Mouse (Mus musculus): ENCODE results near the gene Mgrn1.
A peak's percentile ranks its signal among the peaks of the same experiment; 100 is the strongest.

The Mgrn1 gene

DNA sequence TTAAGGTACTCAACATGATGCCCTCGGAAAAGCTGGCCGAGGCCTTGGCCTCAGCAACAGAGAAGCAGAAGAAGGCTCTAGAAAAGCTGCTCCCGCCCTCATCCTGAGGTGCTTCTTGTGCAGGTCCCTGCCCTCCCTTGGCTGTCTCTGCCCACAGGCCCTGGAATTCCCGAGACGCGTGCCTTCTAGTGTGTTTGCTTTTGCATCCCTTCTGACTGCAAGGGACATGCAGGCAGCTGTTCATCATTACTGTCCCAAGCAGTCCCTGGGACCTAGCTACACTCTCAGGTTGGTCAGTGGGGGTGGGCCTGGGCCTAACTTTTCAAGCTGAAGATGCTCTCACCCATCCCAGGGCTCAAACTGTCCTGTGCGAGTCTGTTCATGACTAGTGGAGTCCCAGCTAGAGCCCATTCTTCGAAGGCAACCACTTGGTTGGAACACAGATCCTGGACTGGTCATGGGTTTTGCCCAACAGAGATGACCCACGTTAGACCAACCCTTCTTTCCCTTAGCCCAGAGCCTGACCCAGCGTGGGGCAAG lies 54.3 kb downstream of the Mgrn1 start:
- DNase-seq (ENCODE audit: low read depth) = no peak

DNA sequence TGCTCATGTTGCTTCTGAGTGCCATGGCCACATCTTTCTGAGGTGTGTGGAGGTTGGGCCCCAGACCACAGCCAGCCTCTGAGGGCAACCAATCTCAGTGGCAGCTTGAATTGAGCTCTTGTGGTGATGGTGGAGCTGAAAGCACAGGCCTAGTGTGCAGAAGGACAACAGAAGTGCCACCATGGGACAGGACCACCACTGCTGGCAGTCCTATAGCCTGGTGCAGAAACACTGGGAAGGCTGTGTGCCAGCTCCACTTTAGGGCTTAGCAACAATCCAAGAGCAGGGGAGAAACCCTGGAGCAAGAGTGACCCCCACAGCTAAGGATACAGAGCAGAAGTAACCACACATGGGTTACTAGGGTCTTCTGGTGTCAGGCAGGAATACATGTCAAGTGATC lies 55.0 kb downstream of the Mgrn1 start:
- no peak for DNase-seq (ENCODE audit: low read depth)

DNA sequence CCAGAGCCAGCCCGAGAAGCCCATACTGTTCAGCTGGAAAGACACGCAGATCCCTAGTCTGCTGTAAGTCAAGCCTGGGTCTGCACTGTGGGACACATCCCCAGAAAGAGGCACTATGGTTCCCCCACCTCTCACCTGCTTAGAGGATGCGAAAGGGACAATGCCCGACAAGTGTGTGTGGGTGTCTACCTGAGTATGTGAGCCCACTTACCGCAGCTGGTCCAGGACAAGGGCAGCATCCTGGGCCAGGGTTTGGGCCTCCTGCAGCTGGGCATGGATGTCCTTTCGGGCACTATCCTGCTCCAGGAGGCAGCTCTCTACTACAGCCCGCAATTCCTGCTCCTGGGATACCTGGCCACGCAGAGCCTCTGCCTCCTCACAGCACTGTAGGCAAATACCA lies 56.8 kb downstream of the Mgrn1 start:
- DNase-seq (ENCODE audit: low read depth) = no peak

DNA sequence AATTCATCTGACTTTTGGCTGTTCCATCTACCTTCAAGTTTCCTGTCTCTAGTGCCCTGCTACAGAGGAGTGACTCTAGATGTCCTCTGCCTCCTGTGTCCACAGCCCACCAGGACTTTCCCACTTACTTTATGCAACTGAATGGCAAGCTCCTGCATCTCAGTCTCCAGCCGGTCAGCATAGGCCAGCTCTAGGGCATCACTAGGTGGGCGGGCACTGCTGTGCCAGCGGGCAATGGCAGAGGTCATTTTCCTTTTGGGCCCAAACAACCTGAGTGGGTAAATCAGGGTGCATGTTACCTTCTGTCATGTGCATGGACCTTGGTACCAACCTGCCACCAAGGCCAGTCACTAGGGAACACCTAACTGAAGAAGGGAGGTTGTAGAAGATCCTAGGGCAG lies 57.4 kb downstream of the Mgrn1 start:
- no peak for DNase-seq (ENCODE audit: low read depth)

DNA sequence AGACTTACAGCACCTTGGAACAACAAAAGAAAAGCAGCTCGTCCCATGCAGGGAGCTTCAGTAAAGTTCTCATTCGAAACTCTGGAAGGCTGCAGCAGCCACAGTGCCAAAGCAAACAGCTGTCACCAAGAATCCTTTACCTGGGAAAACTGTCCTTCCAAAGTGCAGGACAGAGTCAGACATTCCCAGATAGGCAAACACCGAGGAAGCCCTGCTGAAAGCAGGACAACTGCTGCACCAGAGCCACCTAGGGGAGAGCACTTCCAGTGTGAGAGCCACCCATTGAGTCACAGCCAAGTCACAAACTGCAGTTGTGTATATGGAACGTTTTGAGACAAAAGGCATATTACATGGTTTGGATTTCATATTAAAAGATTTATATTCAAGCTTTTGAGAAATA lies 59.4 kb downstream of the Mgrn1 start:
- no peak for DNase-seq (ENCODE audit: low read depth)

DNA sequence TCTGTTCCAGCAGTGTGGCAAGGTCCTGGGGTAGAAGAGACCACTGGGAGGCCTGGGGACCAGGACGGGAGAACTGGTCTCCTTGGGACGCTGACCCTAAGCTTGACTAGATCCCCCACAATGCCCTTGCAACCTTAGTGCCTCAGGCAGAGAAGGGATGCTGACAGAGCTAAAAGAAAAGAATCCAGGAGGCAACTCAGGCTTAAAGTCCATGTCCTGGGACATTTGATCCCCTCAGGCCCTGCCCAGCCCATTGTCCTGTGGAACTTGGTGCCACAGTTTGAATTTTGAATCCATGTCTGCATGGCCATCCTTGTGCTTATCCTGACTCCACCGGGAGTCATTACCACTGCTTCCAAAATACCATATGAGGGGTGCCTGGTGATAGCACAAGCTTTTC lies 60.1 kb downstream of the Mgrn1 start:
- DNase-seq (ENCODE audit: low read depth) = no peak

DNA sequence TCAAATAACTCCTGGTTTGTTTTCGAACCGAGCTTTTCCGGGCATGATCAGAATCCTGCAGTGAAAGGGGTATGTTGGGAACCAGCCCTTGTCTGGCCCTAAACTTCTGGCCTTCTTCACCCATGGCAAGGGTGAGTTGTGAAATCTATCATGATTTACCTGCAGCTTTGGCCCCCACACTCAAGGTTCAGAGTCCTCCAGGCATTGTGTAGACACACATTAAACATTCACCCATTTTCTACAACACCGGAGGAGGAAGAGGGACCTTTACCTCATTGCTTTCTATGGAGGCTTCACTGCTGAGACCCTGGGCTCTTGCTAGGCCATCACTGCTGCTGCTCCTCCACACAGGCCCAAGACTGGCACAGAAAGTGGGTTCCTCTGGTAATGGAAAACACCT lies 61.3 kb downstream of the Mgrn1 start:
- no peak for DNase-seq (ENCODE audit: low read depth)

DNA sequence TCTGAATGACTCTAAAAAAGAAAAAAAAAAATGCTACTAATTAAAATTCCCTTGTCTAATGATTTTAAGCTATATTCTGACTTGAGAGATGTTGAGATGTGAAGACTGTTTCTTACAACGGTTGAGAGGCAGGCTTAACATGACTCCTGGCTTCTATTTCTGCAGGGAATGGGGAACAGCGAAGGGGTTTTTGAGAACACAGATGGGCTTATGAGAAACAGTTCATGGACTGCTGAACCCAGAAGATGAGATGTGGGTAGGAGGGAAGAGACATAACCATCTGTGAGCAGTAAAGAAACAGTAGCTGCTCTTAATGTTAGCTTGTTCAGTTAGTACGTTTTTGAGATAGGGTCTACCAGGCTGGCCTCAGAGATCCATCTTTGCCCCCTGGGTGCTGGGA lies 70.6 kb downstream of the Mgrn1 start:
- no peak for DNase-seq (ENCODE audit: low read depth)

DNA sequence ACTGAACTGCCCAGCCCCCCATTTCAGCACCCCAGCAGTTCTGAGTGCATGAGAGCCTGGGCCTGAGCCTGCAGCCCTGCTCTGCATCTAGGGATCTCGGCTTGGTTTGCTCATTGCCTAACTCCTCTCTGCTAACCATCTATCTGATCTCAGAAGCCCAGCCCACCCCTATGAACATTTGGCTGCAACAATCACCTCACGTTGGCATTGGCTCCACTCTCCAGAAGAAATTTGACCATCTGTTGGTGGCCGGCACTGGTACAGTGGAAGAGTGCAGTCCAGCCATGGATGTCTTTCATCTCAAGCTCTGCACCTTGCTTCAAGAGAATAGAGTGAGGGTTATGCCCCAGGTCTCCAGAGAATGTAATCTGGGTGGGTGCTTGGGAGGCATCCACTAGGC lies 71.4 kb downstream of the Mgrn1 start:
- DNase-seq (ENCODE audit: low read depth) = no peak

DNA sequence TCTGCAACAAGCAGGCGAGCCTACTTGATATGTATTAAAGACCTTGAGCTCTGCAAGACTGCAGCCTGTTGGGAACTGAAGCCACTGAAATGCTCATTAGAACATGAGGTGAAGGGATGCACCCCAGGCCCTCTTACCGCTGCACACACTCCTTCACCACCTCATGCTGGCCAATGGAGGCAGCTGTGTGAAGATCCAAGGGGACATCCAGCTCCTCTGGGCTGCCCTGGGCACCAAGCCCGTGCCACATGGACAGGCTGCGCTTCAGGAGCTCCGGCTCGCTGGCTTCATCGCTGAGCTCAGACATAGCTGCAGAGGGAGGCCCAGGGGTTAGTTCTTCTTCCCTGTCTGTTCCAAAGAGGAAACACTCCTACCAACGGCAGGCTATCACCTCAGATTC lies 74.2 kb downstream of the Mgrn1 start:
- no peak for DNase-seq (ENCODE audit: low read depth)

DNA sequence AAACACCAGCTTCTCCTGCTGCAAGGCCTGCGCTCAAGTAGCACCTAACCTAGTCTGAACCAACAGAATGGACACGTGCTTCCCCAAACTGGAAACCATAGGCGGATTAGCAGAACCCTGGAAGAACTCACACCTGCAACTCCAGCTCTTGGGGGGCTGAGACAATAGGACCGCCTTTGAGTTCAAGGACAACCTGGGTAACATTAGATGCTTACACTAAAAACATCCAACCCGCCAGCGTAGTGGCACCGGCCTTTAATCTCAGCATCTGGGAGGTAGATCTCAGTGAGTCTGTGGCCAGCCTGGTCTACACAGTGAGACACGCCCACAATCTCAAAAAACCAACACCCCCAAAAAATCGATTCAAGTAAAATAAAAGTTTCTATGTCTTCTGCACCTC lies 77.3 kb downstream of the Mgrn1 start:
- no peak for DNase-seq (ENCODE audit: low read depth)

DNA sequence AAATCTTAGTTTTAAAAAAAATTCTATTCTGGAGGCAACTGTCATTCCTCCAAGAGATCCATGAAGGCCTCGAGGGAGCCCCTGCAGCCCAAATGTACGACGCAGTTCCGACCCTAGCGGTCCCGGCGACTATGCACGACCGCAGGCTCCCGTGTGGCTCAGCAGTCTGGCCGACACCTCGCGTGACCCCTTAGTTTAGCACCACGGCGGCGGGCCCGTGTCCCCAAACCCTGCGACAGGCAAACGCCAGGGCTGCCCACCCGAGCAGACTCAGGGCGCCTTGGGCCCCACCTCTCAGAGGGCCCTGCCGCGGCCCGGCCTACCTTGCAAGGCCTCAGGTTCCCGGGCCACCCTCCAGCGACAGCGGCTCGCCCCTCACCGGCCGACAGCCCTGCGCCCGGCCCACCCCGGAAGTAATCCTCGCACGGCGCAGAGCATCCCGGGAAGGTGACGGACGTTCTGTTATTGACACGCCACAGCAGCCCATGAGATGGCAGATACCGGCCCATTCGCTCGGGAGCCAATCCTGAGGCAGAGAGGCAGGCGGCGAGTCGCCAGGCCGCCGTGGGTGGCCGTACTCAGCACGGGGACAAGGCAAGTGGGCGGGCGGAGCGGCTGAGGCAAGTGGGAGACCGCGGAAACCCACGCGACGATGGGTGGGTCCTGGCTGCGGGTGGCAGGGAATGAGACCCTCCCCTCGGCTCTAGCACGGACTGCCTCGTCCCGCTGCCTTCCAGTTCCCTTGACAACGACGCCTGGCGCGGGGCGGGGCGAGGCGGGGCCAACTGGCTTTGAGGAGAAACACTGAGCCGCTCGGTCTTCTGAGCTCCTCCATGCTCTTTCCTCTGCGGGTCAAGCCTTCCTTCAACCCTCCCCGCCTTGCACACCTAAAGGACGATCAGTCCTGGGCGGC lies 78.0 kb downstream of the Mgrn1 start, which contains the start of gene Anks3:
Anks3 (minus strand) TSS at position 409 of the 913 bp plus-strand sequence.
- DNase-seq (ENCODE audit: low read depth) = peak; percentile 97

DNA sequence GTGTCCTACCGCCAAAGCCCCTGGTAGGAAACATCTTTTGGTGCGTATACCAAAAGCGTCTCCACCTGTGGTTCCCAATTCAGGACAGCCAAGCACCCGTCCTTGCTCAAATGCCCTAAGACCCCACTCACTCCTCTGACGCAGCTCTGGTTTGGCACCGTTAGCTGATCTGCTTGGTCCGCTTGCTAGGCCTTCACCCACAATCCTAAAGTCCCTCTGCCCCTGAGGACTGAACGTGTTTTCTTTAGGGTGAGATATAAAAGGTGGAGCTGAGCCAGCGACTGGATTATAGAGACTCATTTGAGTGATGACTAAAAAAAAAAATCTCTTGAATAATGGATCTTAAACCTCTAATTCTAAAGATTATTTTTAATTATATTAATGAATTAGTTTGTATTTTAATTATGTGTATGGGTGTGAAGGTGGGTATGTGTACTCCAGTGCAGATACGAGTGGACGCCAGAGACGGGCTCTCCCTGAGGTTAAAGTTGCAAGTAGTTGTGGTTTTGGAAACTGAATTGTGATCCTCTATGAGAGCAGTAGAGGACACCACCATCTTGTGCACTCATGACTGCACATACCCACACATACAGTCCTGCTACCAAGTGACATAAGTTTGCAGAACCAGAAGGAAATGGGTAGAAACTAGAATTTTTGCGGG lies 78.8 kb downstream of the Mgrn1 start:
- DNase-seq (ENCODE audit: low read depth) = peak; percentile 16

DNA sequence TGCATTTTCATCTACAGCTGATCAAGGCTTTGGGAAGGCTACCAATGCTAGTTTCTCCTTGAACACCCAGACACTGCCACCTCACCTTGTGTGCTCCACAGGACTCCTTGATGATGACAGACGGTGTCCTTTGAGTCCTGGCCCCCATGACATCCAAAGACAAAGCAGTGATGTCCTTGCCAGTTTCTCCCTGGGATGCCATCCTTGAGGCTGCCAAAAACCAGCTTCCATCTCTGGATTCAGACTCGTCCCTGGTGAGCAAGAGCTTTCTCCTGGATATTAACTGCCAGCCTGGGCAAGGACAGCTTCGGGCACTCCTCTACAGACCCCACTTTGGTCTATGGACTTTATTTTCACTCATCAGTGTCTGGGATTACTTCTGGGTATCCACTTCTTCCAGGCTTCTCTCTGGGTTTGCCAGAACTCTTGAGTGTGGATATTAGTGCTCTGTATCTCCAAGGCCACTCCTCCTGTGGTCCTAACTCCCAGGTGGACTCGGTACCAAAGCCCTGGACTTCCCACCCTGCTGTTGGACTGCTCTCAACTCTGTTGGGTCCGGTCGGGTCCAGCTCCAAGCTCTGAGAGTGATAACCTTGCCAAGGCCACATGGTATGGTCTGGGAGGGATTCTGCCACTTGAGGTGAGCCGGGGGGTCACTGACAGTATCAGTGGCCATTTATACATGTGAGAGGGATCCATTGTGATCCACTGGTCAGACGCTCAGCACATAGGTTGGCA lies 79.5 kb downstream of the Mgrn1 start:
- DNase-seq (ENCODE audit: low read depth) = no peak

DNA sequence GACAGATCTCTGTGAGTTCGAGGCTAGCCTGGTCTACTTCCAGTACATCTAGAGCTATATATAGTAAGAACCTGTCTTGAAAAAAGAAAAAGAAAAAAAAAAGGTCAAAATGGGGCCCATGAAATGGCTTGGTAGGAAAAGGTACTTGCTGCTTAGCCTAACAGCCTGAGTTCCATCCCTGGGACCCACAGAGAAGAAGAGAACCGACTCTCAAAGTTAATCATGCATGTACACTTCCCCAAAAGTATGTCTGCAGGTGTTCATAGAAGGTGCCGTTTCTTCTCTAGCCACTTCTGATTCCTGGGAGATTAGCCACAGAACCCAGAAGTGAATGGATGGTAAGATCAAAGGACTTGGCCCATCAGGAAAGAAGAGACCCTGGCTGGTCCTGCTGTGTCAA lies 82.4 kb downstream of the Mgrn1 start:
- no peak for DNase-seq (ENCODE audit: low read depth)

DNA sequence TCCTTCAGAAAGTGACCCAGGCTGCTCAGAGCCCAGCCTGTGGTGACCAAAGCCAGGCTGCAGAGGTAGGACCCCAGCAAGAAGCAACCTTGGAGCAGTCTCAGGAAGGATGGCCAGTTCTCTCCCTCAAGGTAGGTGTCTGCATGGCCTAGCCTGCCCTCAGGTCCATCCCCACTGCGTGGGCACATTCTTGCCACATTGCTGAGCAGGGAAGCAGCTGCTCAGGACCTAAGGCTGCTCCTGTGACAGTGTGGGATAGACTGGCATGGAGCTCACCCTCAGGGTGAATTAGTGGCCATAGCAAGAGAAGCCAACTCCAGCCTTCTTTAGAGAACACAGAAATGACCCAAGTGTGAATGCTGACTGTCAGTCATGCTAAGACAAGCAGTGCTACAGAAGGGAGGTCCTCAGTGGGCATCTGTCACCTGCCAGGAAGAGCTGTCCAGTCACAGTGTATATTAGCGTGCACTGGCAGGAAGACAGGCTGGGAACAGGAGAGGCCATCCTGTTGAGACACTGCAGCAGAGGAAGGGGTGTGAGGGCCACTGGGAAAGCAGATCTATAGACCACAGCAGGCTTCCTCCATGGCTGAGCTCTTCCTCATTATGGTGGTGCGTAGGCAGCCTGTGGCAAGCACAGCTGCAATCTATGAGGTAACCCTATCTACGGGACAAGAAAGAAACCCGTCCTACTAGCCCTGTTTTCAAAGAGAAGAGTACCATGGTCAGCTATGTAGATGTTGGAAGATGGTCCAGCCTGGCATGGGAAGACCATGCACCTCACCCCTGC lies 83.2 kb downstream of the Mgrn1 start:
- DNase-seq (ENCODE audit: low read depth) = no peak

DNA sequence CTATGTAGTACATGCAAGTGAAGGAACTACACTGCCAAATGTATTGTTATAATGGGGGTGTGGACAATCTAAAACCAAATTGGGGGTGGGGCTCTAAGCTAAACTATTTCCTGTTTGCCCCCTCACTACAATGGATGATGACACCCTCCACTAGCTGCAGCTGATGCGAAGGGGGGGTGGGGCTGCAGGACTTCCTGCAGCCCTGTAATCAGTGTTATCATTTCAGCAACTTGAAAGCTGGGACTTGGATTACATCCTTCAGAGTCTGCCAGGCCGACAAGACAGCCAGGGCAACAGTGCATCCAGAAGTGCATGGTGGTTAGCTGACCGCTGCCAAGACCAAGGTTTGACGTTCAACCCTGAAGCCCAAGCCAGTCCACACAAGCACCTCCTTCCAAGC lies 85.6 kb downstream of the Mgrn1 start:
- DNase-seq (ENCODE audit: low read depth) = no peak

DNA sequence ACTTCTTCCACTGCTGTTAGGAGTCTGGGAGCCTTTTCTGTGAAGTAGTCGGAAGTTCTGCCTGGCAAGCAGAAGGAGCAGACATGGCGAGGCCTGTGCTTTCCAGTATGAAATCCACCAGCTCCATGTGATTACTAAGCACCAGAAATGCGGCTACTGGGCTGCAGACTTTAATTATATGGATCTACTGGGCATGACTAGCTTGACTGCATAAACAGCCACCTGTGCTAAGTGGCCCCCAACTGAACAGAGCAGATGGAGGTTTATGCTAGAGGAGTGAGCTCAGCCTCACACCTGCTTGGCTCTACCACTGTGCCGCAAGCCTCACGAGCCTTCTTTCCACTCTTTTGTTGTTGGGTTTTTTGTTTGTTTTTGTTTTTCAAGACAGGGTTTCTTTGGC lies 88.5 kb downstream of the Mgrn1 start:
- DNase-seq (ENCODE audit: low read depth) = no peak

DNA sequence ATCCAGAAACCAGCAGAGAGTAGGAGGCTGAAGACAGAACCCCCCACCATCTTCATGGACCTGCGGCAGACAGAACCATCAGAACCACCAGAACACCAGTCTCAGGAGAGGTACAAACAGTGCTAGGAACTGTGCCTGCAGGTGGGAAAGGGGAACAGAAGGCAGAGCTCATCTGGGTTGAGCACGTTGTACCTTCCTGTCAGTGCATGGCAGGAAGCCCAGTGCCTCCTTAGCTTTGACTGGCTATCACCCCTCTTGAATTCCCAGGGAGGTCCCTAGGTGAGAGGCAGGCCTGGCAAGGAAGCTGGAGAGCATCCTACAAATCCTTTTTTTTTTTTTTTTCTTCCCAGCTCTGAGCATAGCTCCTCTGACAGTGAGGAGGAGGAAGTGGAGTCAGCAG lies 90.1 kb downstream of the Mgrn1 start:
- no peak for DNase-seq (ENCODE audit: low read depth)

DNA sequence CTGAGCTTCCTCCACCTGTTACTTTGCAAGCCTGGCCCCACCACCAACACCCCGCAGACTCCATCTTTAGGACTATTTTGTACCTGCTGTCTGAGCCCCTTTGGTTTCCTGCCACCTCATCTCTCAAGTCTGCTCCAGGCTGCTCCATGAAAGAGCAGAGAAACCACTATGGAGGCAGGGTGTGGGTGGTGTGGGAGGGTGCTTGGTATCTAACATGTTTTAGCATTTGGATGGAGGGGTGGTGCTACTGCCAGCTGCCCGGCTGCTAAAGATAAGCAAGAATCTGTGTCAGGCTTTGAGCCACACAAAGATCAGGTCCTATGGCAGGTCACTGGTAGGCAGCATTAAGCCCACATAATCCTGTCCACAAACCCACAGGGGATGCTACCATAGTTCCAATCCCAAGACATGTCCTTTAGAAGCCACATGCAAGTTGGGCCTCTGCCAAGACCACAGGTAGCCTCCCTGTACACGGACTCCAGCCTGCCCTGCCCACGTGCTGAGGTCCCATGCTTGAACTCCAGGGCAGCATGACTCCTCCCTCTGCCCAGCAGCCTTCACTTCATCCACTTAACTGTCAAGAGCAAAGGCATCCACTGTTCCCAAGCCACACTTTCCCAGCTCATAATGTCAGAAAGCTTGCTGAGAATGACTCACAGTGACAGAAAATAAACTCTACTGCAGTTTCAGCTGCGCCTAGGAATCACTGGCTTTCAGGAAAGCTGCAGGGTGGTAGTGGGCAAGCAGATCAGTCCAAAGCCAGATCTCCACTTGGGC lies 92.4 kb downstream of the Mgrn1 start:
- peak; percentile 24 for DNase-seq (ENCODE audit: low read depth)

Data from fibroblast of lung, adult 2 months (primary cell).